Mouse (Mus musculus) lung, adult 2 months (tissue): Measurements from ENCODE around the gene Rhof.

Experiments used
- CTCF ChIP-seq: fragments of 200-500 bp; IDR thresholded peaks from 2 replicates; pipeline ENCODE4 v1.5.1; 2011; ENCODE audit warnings: mild to moderate bottlenecking, low read length, control low read depth; ENCODE audit not compliant: insufficient read depth
- POLR2A ChIP-seq: fragments of 200-500 bp; IDR thresholded peaks from 2 replicates; pipeline ENCODE4 v1.6.1; 2011; ENCODE audit warnings: low read depth, mild to moderate bottlenecking, control low read depth, low read length, borderline replicate concordance; ENCODE audit errors: extremely low read depth

GRCm38 (mm10) chr5:123075576-123076418 is 56.7 kb downstream of the Rhof start:
- TF ChIP-seq CTCF (no peak), POLR2A (peak; percentile 69)
